Mouse (Mus musculus): ENCODE measurements around the gene Kctd11.
A peak's percentile ranks its signal among the peaks of the same experiment; 100 is the strongest.

The Kctd11 gene

DNA sequence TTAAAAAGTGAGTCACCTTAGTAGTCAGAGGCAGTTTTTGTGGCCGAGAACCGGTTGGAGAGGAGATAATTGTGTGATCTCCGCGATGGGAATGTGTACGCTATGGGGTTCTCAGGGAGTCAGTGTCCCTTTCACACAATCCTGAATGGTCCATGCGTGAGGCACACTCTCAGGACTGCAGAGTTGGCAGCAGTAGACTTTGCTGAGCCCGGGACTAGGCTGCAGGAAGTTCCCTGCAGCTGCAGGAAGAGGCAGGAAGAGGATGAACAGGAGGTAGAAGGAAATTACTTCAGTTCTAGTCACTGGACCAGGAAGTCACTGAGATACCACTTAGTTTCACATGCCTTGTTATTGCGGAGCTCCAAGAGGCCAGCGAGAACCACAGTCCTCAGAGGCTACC, 32.1 kb downstream of the Kctd11 start:
- DNase-seq (ENCODE audit: low read depth), result no peak

- no peak for DNase-seq (ENCODE audit: low read depth)
Observed at GRCm38 (mm10) chr11:69848021-69848420, 33.2 kb downstream of the Kctd11 start.

GRCm38 (mm10) chr11:69846738-69847688, 34.2 kb downstream of the Kctd11 start:
- peak; percentile 85 for DNase-seq (ENCODE audit: low read depth)

GRCm38 (mm10) chr11:69846198-69846680, 35.0 kb downstream of the Kctd11 start, which contains the start of gene Plscr3:
TSS of gene Plscr3 (plus strand) at chr11:69846376.
- DNase-seq (ENCODE audit: low read depth), result peak; percentile 92

- no peak for DNase-seq (ENCODE audit: low read depth)
Observed at GRCm38 (mm10) chr11:69838714-69839104, 42.5 kb downstream of the Kctd11 start.

DNA sequence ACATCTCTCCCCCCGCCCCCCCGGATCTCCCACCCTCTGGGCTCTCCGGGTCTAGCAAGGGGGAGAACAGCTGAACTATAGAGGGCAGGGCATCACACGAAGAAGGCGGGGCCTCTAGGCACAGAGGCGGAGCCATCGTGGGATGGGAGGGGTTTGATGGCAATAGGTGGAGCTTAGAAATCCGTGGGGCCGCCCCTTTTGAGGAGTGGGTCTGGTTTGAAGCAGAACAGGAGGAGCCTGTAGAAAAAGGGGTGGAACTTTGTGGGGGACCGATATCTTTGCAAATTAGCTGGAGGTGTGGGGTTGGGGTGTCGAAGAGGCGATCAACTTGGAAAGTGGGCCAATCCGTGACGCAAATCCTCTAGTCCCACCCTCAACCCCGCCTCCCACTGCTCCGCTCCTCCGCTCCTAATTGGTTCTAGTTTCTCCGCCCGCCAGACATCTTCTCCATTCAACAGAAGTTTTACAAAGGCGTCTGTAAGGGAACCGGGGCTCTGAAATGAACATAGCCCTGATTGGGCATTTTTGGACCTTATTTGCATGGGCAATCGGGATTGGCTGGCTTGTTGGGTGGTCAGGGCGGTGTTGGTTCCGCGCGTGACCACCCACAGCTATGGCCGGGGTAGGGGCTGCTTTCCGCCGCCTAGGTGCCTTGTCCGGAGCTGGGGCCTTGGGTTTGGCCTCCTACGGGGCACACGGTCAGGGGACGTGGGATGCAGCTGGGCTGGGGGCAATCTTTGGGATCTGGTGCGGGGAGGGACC, 43.1 kb downstream of the Kctd11 start, which contains the start of gene Tmem256:
Gene Tmem256 (plus strand): TSS at position 563 of the 762 bp plus-strand sequence.
- peak; percentile 98 for DNase-seq (ENCODE audit: low read depth)

DNA sequence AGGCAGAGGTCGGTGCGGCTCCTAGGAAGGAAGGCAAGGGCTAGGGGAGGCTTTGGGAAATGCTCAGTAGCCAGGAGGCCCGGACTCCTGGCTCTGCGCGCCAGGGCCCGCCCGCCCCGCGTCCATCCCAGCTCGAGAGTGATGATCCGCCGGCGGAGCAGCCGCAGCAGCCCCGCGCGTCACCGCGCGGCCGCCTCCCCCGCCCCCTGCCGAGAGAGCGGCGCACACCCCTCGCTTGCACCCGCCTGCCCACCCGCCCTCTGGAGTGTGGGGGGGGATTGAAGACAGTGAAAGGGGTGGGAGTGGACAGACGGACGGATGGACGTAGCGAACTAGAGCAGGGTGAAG, 43.6 kb downstream of the Kctd11 start, which contains the start of gene Nlgn2:
Gene Nlgn2 (minus strand): TSS at position 181 of the 348 bp plus-strand sequence.
- no peak for DNase-seq (ENCODE audit: low read depth)

DNA sequence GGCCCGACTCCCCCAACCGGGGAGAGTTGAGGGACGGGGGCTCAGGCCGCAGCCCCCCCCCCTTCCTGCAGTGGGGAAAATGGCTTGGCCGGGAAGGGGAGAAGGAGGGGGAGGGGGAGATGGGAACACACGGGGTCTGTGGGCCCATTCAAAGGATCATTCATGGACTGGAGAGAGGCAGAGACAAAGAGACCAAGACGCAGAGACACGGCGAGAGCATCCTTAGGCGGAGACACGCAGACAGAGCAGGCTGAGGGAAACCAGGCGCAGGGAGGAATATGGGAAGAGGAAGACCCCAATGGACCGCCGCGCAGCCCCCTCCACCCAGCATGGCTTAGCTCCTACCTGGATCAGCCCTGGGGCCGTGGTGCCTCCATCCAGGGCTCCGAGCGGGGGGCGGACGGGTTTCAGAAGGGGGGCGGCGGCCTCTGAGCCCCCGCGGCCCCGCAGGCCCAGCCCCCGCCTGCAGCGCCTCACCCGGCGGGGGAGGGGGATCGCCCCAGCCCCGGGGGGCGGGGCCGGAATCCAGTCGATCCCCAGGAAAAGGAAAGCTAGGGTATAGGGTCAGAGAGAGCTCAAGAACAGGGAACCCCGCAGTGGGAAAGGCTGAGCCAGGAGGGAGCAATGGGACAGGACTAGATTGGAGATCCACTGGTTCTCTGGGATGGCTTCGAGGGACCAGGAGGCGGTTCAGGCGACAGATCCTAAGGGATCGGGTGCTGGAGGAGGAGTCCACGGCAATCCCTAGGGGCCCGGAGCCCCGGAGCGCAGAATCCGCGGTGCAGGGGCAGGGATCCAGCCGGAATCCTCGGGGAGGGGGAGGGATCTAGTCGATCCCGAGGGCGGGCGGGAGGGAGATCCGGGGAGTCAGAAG, 44.3 kb downstream of the Kctd11 start:
- DNase-seq (ENCODE audit: low read depth), result peak; percentile 55

DNA sequence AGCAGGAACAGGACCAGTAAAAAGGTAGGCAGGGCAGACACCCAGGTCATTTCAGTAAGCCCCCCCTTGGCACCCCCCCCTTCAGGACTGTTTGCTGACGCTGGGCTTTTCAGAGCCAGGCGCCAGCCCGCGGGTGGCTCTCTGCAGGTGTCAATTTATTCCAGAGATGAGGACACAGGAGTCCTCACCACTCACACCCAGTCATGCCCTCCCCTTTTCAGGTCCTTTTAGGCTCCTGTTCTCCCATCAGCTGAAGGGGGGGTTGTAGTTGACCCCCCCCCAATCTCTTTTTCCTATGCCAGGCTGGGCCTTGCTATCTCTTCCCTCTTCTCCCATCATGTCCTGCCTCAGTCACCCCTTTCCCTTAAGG, 45.3 kb downstream of the Kctd11 start:
- DNase-seq (ENCODE audit: low read depth), result peak; percentile 40

GRCm38 (mm10) chr11:69835326-69835965, 45.8 kb downstream of the Kctd11 start:
- DNase-seq (ENCODE audit: low read depth), result peak; percentile 35

- peak; percentile 71 for DNase-seq (ENCODE audit: low read depth)
Observed at GRCm38 (mm10) chr11:69834001-69834549, 47.1 kb downstream of the Kctd11 start.

- no peak for DNase-seq (ENCODE audit: low read depth)
Observed at GRCm38 (mm10) chr11:69833554-69833953, 47.7 kb downstream of the Kctd11 start.

- DNase-seq (ENCODE audit: low read depth), result no peak
Observed at GRCm38 (mm10) chr11:69828832-69829231, 52.4 kb downstream of the Kctd11 start.
